Mouse (Mus musculus): ENCODE measurements at regions not wholly inside any gene's neighbourhood (a gene's known extent, or its start where the extent isn't known, plus 50 kb on each side); places are given as distances from the start of the nearest gene placed in this dataset.
"Not testable (repeated sequence)": the region's sequence is repeated elsewhere in the genome, so short reads cannot be mapped to it uniquely, and the experiment has no call there.

DNA sequence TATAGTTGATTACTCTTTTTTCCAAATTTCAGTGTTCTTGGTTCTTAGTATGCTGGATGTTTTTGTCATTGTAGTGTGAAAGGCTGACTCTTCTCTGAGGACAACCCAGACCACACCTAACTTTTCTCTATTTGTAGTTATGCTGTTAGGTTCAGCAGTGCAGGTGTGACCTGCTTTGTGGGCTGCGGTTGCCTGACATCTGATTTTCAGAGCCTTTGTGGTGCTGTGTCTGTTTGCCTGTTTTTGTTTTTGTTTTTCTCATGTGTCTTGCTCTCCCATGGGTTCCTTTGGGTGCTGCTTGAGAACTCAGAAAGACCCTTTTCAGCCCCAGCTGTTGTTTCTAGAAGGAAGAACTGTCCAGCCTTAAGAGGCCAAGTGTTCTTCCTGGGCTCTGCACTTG is 52.0 kb upstream of the Trpm1 start:
- no peak for DNase-seq (ENCODE audit: low spot score in 2 of 2)

GRCm38 (mm10) chr7:64099606-64100005 is 54.0 kb upstream of the Trpm1 start:
- no peak for DNase-seq (ENCODE audit: low spot score in 2 of 2)

GRCm38 (mm10) chr7:64090067-64090466 is 63.6 kb upstream of the Trpm1 start:
- no peak for DNase-seq (ENCODE audit: low spot score in 2 of 2)

- no peak for DNase-seq (ENCODE audit: low spot score in 2 of 2)
These were observed 64.6 kb upstream of the Trpm1 start for GRCm38 (mm10) chr7:64089034-64089433.

GRCm38 (mm10) chr7:64083978-64084377 is 69.7 kb upstream of the Trpm1 start:
- DNase-seq (ENCODE audit: low spot score in 2 of 2) = not testable (repeated sequence)

GRCm38 (mm10) chr7:64082651-64083050 is 71.0 kb upstream of the Trpm1 start:
- no peak for DNase-seq (ENCODE audit: low spot score in 2 of 2)

- DNase-seq (ENCODE audit: low spot score in 2 of 2) = no peak
These were observed 71.4 kb upstream of the Trpm1 start for GRCm38 (mm10) chr7:64082201-64082600.

- DNase-seq (ENCODE audit: low spot score in 2 of 2) = no peak
These were observed 72.0 kb upstream of the Trpm1 start for GRCm38 (mm10) chr7:64081618-64082017.

DNA sequence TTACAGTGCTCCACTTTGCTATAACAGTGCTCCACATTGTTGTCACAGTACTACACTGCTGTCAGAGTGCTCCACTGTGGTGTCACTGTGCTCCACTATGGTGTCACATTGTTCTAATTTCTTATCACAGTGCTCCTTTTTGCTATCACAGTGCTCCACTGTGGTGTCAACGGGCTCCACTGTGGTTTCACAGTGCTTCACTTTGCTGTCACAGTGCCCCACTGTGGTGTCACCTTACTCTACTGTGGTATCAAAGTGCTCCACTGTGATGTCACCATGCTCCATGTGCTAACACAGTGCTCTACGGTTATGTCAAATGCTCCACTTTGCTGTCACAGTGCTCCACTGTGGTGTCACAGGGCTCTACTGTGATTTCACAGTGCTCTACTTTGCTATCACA is 72.6 kb upstream of the Trpm1 start:
- no peak for DNase-seq (ENCODE audit: low spot score in 2 of 2)

DNA sequence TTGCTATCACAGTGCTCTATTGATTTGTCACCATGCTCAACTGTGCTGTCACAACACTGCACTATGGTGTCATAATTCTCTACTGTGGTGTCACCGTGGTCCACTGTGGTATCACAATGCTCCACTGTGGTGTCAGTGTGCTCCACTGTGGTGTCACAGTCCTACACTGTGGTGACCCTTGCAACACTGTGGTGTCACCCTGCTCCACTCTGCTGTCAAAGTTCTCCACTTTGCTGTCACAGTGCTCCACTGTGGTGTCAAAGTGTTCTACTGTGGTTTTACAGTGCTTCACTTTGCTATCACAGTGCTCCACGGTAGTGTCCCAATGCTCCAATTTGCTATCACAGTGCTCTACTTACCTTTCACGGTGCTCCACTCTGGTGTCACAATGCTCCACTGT is 74.3 kb upstream of the Trpm1 start:
- DNase-seq (ENCODE audit: low spot score in 2 of 2) = no peak

DNA sequence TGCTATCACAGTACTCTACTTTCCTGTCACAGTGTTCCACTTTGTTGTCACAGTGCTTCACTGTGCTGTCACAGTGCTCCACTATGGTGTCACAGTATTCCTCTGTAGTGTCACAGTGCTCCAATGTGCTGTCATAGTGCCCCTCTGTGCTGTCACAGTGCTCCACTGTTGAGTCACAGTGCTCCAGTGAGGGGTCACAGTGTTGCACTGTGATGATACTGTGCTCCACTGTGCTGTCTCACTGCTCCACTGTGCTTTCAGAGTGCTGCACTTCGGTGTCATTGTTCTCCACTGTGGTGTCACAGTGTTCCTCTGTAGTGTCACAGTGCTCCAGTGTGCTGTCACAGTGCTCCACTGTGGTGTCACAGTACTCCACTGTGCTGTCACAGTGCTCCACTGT is 75.0 kb upstream of the Trpm1 start:
- no peak for DNase-seq (ENCODE audit: low spot score in 2 of 2)

- DNase-seq (ENCODE audit: low spot score in 2 of 2) = no peak
These were observed 76.1 kb upstream of the Trpm1 start for GRCm38 (mm10) chr7:64077526-64077925.

- no peak for DNase-seq (ENCODE audit: low spot score in 2 of 2)
These were observed 76.8 kb upstream of the Trpm1 start for GRCm38 (mm10) chr7:64076764-64077360.

GRCm38 (mm10) chr7:64075696-64076313 is 77.8 kb upstream of the Trpm1 start:
- DNase-seq (ENCODE audit: low spot score in 2 of 2) = no peak

DNA sequence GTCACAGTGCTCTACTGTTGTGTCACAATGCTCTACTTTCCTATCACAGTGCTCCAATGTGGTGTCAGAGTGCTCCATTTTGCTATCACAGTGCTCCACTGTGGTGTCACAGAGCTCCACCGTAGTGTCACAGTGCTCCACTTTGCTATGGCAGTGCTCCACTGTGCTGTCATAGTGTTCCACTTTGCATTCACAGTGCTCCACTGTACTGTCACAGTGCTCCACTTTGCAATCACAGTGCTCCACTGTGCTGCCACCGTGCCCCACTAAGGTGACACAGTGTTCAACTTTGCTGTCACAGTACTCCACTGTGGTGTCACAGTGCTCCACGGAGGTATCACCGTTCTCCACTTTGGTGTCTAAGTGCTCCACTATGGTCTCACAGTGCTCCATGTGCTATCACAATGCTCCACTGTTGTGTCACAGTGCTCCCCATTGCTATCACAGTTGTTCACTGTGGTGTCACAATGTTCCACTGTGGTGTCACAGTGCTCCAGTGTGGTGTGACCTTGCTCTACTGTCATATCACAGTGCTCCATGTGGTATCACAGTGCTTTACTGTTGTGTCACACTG is 78.9 kb upstream of the Trpm1 start:
- DNase-seq (ENCODE audit: low spot score in 2 of 2) = no peak

DNA sequence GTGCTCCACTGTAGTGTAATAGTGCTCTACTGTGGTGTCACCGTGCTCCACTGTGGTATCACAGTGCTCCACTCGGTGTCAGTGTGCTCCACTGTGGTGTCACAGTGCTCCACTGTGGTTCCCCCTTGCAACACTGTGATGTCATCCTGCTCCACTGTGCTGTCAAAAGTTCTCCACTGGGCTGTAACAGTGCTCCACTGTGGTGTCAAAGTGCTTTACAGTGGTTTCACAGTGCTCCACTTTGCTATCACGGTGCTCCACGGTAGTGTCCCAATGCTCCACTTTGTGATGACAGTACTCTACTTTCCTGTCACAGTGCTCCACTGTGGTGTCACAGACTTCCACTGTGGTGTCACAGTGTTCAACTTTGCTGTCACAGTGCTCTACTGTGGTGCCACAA is 79.4 kb upstream of the Trpm1 start:
- no peak for DNase-seq (ENCODE audit: low spot score in 2 of 2)

DNA sequence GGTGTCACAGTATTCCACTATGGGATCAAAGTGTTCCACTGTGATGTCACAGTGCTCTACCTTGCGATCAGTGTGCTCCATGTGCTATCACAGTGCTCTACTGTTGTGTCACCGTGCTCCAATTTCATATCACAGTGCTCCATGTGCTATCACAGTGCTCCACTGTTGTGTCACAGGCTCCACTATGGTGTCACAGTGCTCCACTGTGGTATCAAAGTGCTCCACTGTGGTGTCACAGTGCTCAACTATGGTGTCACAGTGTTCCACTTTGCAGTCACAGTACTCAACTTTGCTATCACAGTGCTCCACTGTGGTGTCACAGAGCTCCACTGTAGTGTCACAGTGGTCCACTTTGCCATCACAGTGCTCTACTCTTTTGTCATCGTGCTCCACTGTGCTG is 79.9 kb upstream of the Trpm1 start:
- DNase-seq (ENCODE audit: low spot score in 2 of 2) = no peak

GRCm38 (mm10) chr7:64070930-64071329 is 82.7 kb upstream of the Trpm1 start:
- DNase-seq (ENCODE audit: low spot score in 2 of 2) = no peak

DNA sequence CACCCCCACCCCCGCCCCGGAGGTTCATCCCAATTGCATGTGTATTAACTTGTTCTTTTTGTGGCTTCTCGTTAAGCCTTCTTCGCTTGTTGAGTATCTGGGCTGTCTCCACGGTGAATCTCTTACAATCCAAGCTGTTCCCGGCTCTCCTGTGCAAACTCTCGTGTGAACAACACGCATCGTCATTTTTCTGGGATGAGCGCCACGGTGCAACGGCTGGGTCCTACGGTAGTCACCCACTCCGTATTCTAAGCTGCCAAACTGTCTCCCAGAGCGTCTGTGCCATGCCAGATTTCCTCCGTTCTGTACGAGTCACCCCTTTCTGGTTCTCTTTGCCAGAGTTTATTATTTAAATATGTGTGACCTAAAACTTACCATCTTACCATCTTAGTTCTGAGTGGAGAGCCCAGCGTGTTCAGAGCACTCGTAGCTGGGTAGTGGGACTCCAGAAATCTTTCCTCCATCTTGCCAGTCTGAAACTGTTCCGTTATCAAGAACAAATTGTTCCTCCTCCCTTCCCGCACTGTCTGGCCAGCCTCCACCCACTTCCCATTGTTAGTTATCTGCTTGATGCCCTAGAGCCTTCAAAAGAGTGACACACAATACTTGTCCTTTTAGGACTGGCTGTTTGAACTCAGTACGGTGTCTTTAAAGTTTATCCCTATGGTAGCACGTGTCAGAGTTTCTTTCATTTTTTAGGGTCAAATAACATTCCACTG is 87.9 kb upstream of the Trpm1 start:
- peak; percentile 86 to 93 for DNase-seq (ENCODE audit: low spot score in 2 of 2)

DNA sequence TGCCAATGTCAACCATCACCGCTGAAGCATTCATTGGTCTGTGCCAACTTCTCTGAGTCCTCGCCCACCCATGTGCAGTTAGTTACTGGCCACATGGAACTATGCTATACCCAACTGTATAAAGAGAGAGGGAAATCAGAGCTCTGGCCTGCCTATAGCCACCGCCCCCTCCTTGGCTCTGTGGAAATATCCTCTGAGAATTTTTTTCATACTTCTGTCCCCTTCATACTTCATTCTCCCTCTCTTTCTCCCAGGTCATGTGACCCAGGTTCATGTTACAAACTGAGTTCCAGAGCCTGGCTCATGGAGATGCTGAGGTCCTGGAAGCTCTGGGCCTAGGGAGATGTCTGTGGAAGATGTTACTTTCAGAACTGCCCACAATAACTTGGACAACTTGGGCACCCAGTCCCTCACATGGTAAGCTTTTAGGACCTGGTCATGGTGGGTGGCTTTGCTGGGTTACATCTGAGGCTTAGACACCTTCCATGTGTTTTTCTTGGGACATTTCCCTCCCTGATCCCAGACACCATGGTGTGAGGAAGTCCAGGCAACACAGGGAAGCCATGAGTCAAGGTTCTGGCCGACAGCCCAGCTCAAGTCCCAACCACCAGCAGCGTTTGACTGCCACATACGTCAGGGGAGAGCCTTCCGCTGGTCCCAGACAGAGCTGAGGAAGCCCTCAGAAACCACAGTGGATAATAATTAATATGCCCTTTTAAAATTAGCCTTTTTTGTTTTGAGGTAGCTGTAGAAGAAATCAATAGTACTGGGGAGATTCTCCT is 89.0 kb upstream of the Trpm1 start:
- no peak for DNase-seq (ENCODE audit: low spot score in 2 of 2)

- DNase-seq (ENCODE audit: low spot score in 2 of 2) = no peak
These were observed 92.5 kb upstream of the Trpm1 start for GRCm38 (mm10) chr7:64061170-64061569.

- DNase-seq (ENCODE audit: low spot score in 2 of 2) = no peak
These were observed 93.1 kb upstream of the Trpm1 start for GRCm38 (mm10) chr7:64060582-64060981.
